Mouse (Mus musculus): ENCODE data around the gene Nbeal1. TPM values are rescaled to one million over a fixed set of nuclear protein-coding genes. Genes with fewer than 3 reads are reported as not detected.
"Not testable (repeated sequence)": the region's sequence is repeated elsewhere in the genome, so short reads cannot be mapped to it uniquely, and the experiment has no call there.

Gene Nbeal1
- polyA plus RNA-seq, 1 experiment: 8.7 TPM

DNA sequence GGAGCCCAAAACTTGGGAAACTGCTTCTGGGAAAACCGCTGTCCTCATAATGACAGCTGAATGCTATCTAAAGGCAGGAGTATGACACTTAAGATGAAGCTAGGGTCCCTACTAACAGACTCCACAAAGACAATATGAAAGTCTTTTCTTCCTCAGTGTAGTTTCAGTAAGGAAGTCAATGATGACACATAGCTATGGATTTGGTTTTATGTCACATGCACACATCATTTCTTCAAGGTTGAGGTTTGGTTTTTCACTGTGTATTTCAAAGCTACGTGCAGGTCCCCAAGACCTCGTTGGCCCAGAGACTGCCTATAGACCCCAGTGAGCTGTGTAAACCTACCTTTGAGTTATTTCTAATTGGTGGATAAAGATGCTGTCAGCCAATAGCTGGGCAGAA lies 7.3 kb upstream of the Nbeal1 start:
- 88% methylated on average over 3 of the region's 3 CpGs for WGBS
- H3K4me1 ChIP-seq (ENCODE audit: control insufficient read depth, insufficient read depth, low read length): no peaks in the 10 kb centered on the region
- no peak overlapping the region for H3K4me3 ChIP-seq (replicated peaks; ENCODE audit: insufficient read depth, low read depth, low read length)
- TF ChIP-seq CTCF (IDR thresholded peaks at IDR 0.05; ENCODE audit: borderline replicate concordance, insufficient read depth, low read depth, low read length): no peak
- no peak for TF ChIP-seq POLR2A (IDR thresholded peaks at IDR 0.05; ENCODE audit: borderline replicate concordance, insufficient read depth, low read length)
- H3K27ac ChIP-seq (ENCODE audit: insufficient read depth, low read length): no peak overlapping the region
- DNase-seq: no peak
- no peaks in the 10 kb centered on the region for H3K27me3 ChIP-seq (ENCODE audit: control insufficient read depth, insufficient read depth, low read length)

DNA sequence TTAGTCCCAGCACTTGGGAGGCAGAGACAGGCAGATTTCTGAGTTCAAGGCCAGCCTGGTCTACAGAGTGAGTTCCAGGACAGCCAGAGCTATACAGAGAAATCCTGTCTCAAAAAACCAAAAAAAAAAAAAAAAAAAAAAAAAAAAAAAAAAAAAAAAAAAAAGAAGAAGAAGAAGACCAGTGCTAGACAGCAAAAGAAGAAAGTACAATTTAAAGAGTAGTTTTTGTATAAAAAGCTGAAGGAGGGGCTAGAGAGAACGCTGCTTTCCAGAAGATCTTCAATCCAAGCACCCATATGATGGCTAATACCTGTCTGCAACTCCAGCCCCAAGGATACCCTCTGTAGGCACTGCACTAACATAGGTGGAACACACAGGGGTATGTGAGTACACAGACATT lies 2.6 kb upstream of the Nbeal1 start:
- not testable (repeated sequence) for H3K27me3 ChIP-seq (ENCODE audit: control insufficient read depth, insufficient read depth, low read length); H3K4me3 ChIP-seq (replicated peaks; ENCODE audit: insufficient read depth, low read depth, low read length); H3K4me1 ChIP-seq (ENCODE audit: control insufficient read depth, insufficient read depth, low read length); DNase-seq; H3K27ac ChIP-seq (ENCODE audit: insufficient read depth, low read length)
- WGBS: 86% methylated on average over 1 of the region's 1 CpGs

DNA sequence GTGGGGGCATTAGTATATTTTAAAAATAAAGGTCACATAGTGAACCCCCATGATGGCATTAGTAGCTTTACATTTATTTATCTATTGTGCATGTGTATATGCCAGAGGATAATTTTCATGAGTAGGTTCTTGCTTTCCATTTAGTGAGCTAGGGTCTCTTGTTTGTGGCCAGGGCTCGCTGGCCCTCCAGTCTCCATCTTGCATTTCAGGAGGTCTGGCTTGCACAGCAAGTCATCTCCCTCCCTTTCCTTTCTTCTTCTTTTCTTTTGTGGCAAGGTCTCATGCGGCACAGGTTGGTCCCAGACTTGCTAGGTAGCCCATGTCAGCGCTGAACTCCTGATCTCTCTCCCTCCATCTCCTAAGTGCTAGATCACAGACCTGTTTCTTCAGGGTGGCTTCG lies 1.0 kb upstream of the Nbeal1 start:
- no peak overlapping the region for H3K27ac ChIP-seq (ENCODE audit: insufficient read depth, low read length)
- 30% methylated on average over 4 of the region's 4 CpGs for WGBS

DNA sequence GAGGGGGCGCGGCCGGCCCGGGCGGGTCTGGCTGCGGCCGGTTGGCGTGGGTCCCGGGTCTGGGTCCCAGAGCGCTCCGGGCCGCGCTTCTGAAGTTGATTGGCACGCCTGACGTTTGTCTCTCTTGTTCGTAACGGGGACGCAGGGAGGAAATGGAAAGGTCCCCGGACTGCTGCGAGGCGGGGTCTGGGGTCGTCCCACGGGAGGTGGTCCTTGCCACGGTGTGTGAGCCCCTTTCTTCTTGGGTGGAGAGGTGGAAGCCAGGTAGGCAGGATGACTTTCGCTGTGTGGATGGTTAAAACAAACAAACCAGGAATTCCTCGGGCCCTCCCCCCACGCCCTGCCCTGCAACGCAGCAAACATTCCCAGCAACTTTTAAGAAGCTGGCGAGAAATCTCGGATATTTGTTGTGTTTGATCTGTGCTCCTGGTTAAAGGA lies 404 bp downstream of the Nbeal1 start:
- TF ChIP-seq CTCF (IDR thresholded peaks at IDR 0.05; ENCODE audit: borderline replicate concordance, insufficient read depth, low read depth, low read length) (no peak), POLR2A (IDR thresholded peaks at IDR 0.05; ENCODE audit: borderline replicate concordance, insufficient read depth, low read length) (no peak)
- no peak for DNase-seq
- H3K4me3 ChIP-seq (replicated peaks; ENCODE audit: insufficient read depth, low read depth, low read length): peak overlapping the region; percentile 100
- under 1% methylated on average over 30 of the region's 30 CpGs for WGBS
- no peaks in the 10 kb centered on the region; the same call in 1 of the 2 replicates for H3K4me1 ChIP-seq (ENCODE audit: control insufficient read depth, insufficient read depth, low read length)
- peak overlapping the region; percentile 47 for H3K27ac ChIP-seq (ENCODE audit: insufficient read depth, low read length)
- no peaks in the 10 kb centered on the region for H3K27me3 ChIP-seq (ENCODE audit: control insufficient read depth, insufficient read depth, low read length)

More for the DNA sequence above, 1.0 kb upstream of the Nbeal1 start:
- Histone ChIP-seq H3K27me3 (ENCODE audit: control insufficient read depth, insufficient read depth, low read length) (no peaks in the 10 kb centered on the region), H3K4me3 (replicated peaks; ENCODE audit: insufficient read depth, low read depth, low read length) (peak overlapping the region; percentile 47), H3K4me1 (ENCODE audit: control insufficient read depth, insufficient read depth, low read length) (no peaks in the 10 kb centered on the region; the same call in 1 of the 2 replicates)
- peak in 1 of 2 experiments; percentile 11 for DNase-seq
- TF ChIP-seq POLR2A (IDR thresholded peaks at IDR 0.05; ENCODE audit: borderline replicate concordance, insufficient read depth, low read length): no peak
- no peak for TF ChIP-seq CTCF (IDR thresholded peaks at IDR 0.05; ENCODE audit: borderline replicate concordance, insufficient read depth, low read depth, low read length)

DNA sequence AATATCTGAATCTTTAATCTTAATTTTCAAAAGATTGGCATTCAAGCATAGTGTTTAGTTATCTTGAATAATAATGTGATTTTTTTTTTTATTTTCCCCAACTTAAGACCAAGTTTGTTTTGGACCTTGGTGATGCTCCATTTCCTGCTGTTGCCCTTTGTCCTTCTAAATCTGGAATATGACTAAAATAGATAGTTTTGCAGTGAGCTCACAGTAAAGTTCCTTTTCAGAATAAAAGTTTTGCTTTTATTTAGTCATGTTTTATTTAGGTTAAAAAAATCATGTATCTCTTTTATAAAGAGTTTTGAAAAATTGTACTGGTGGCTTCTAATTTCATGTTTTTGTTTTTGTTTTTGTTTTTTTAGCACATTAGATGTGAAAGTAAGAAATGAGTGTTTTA lies 8.1 kb downstream of the Nbeal1 start:
- DNase-seq: no peak
- Histone ChIP-seq H3K27me3 (ENCODE audit: control insufficient read depth, insufficient read depth, low read length) (no peaks in the 10 kb centered on the region), H3K27ac (ENCODE audit: insufficient read depth, low read length) (no peak overlapping the region), H3K4me1 (ENCODE audit: control insufficient read depth, insufficient read depth, low read length) (no peaks in the 10 kb centered on the region), H3K4me3 (replicated peaks; ENCODE audit: insufficient read depth, low read depth, low read length) (no peak overlapping the region)
- TF ChIP-seq CTCF (IDR thresholded peaks at IDR 0.05; ENCODE audit: borderline replicate concordance, insufficient read depth, low read depth, low read length): no peak

DNA sequence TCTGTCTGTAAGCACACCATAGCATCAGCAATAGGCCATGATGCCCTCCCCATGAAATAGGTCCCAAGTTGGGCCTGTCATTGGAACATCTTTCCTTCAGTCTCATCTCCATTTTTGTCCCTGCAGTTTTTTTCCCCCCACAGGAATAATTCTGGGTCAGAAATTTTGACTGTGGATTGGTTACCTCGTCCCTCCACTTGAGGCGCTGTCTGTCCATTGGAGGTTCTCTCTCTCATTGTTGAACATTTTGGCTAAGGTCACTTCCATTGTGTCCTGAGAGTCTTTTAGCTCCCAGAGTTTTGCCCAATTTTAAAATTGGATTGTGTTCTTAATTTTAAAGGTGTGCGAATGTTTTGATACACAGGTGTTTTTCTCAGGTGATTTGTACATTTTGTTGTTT lies 16.4 kb downstream of the Nbeal1 start:
- no peak for DNase-seq
- Histone ChIP-seq H3K27ac (ENCODE audit: insufficient read depth, low read length) (no peak overlapping the region), H3K4me1 (ENCODE audit: control insufficient read depth, insufficient read depth, low read length) (no peaks in the 10 kb centered on the region), H3K27me3 (ENCODE audit: control insufficient read depth, insufficient read depth, low read length) (no peaks in the 10 kb centered on the region), H3K4me3 (replicated peaks; ENCODE audit: insufficient read depth, low read depth, low read length) (no peak overlapping the region)
- TF ChIP-seq CTCF (IDR thresholded peaks at IDR 0.05; ENCODE audit: borderline replicate concordance, insufficient read depth, low read depth, low read length) (peak; percentile 10; the same call in 1 of the 2 replicates), POLR2A (IDR thresholded peaks at IDR 0.05; ENCODE audit: borderline replicate concordance, insufficient read depth, low read length) (no peak)
- WGBS: 78% methylated on average over 3 of the region's 3 CpGs

DNA sequence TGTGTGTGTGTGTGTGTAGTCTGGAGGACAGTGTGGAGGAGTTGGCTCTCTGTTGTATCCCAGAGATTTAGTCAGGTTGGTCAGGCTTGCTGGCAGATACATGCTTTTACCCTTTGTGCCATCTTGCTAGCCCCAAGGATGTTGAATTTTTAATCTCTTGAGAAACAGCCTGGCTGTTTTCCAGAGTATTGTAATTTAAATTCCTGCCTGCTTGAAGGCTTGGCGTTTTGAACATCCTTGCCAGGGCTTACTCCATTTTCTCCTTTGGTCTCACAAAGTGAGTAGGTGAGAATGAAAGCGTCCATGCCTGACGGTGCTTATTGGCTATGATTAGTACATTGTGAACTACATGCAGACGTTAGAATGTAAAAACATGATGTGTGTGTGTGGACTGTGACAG lies 18.6 kb downstream of the Nbeal1 start:
- Histone ChIP-seq H3K4me1 (ENCODE audit: control insufficient read depth, insufficient read depth, low read length) (no peaks in the 10 kb centered on the region), H3K27ac (ENCODE audit: insufficient read depth, low read length) (no peak overlapping the region), H3K4me3 (replicated peaks; ENCODE audit: insufficient read depth, low read depth, low read length) (no peak overlapping the region), H3K27me3 (ENCODE audit: control insufficient read depth, insufficient read depth, low read length) (no peaks in the 10 kb centered on the region)
- TF ChIP-seq POLR2A (IDR thresholded peaks at IDR 0.05; ENCODE audit: borderline replicate concordance, insufficient read depth, low read length) (no peak), CTCF (IDR thresholded peaks at IDR 0.05; ENCODE audit: borderline replicate concordance, insufficient read depth, low read depth, low read length) (no peak)
- WGBS: 38% methylated on average over 4 of the region's 4 CpGs
- DNase-seq: no peak

DNA sequence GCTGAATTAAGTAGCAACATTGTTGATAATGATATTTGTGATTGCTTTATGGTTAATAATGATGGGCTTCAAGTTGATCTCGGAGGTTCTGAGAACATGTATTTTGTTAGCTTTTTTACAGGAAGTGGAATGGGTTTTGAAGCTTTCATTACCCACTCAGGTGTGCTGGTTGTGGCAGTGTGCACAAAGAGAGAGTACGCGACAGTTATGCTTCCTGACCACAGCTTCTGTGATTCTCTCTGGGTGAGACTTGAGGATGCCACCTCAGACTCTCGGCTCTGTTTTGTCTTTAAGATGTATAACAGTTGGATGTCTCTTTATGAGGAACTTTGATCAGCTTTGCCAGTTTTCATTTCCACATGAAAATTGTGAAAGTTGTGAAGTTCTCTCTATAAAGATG lies 55.9 kb downstream of the Nbeal1 start:
- H3K27me3 ChIP-seq (ENCODE audit: control insufficient read depth, insufficient read depth, low read length): no peaks in the 10 kb centered on the region
- TF ChIP-seq CTCF (IDR thresholded peaks at IDR 0.05; ENCODE audit: borderline replicate concordance, insufficient read depth, low read depth, low read length) (no peak), POLR2A (IDR thresholded peaks at IDR 0.05; ENCODE audit: borderline replicate concordance, insufficient read depth, low read length) (no peak)
- WGBS: 91% methylated on average over 4 of the region's 4 CpGs
- H3K27ac ChIP-seq (ENCODE audit: insufficient read depth, low read length): no peak overlapping the region
- DNase-seq: no peak
- H3K4me1 ChIP-seq (ENCODE audit: control insufficient read depth, insufficient read depth, low read length): no peaks in the 10 kb centered on the region
- no peak overlapping the region for H3K4me3 ChIP-seq (replicated peaks; ENCODE audit: insufficient read depth, low read depth, low read length)

DNA sequence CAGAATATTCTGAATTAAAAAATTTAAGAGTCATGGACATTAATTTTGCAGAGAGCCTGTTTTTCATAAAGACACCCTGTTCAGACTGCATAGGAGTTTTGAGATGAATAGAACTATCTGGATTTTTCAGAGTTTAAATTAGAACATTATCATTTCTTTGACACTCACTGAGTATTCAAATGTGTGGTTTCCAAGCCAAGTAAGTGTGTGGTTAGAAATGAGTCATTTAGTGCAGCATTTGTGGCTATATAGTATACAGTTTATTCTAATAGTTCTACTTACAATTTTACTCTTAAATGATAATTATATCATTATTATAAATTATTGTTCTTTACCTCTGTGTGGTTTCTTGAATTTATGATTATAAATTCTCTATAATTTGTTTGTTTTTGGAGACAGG lies 60.0 kb downstream of the Nbeal1 start:
- no peaks in the 10 kb centered on the region for H3K27me3 ChIP-seq (ENCODE audit: control insufficient read depth, insufficient read depth, low read length)
- H3K4me3 ChIP-seq (replicated peaks; ENCODE audit: insufficient read depth, low read depth, low read length): no peak overlapping the region
- TF ChIP-seq CTCF (IDR thresholded peaks at IDR 0.05; ENCODE audit: borderline replicate concordance, insufficient read depth, low read depth, low read length) (no peak), POLR2A (IDR thresholded peaks at IDR 0.05; ENCODE audit: borderline replicate concordance, insufficient read depth, low read length) (no peak)
- no peak for DNase-seq
- no peak overlapping the region for H3K27ac ChIP-seq (ENCODE audit: insufficient read depth, low read length)
- no peaks in the 10 kb centered on the region for H3K4me1 ChIP-seq (ENCODE audit: control insufficient read depth, insufficient read depth, low read length)

Data from cerebellum, adult 2 months (tissue).